Mouse (Mus musculus) forebrain, embryonic 16.5 days (tissue): ENCODE data around the gene Col5a2. TPM values are rescaled to one million over a fixed set of nuclear protein-coding genes. Genes with fewer than 3 reads are reported as not detected.

Experiments
- ATAC-seq: fragments of 200-750 bp; cut with Nextera tagmentation; 2 replicates; pipeline ENCODE4 v1.8.0; 2017; ENCODE audit warnings: mild to moderate bottlenecking, moderate library complexity
- H3K27ac ChIP-seq: fragments of 300-500 bp; sonication (generic); 2 replicates; pipeline ENCODE4 v1.5.1; 2014; ENCODE audit warnings: low read length, control low read depth
- H3K27me3 ChIP-seq: fragments of 300-500 bp; sonication (generic); replicated peaks from 2 replicates; pipeline ENCODE4 v1.6.1; 2014; ENCODE audit warnings: low read length; ENCODE audit not compliant: control insufficient read depth, insufficient read depth
- H3K36me3 ChIP-seq: fragments of 300-500 bp; sonication (generic); 2 replicates; pipeline ENCODE4 v1.6.1; 2014; ENCODE audit not compliant: control insufficient read depth, insufficient read depth
- H3K4me1 ChIP-seq: fragments of 300-500 bp; sonication (generic); replicated peaks from 2 replicates; pipeline ENCODE4 v1.6.1; 2014; ENCODE audit warnings: low read length; ENCODE audit not compliant: control insufficient read depth, insufficient read depth
- H3K4me2 ChIP-seq: fragments of 300-500 bp; sonication (generic); 2 replicates; pipeline ENCODE4 v1.6.1; 2014; ENCODE audit warnings: mild to moderate bottlenecking, low read length, control low read depth
- H3K4me3 ChIP-seq: fragments of 300-500 bp; sonication (generic); replicated peaks from 2 replicates; pipeline ENCODE4 v1.5.1; 2014; ENCODE audit warnings: mild to moderate bottlenecking, low read length, control low read depth
- H3K9ac ChIP-seq: fragments of 300-500 bp; sonication (generic); replicated peaks from 2 replicates; pipeline ENCODE4 v1.6.1; 2014; ENCODE audit warnings: low read depth, low read length, control low read depth
- H3K9me3 ChIP-seq: fragments of 300-500 bp; sonication (generic); 2 replicates; pipeline ENCODE4 v1.6.1; 2016; ENCODE audit warnings: low read length; ENCODE audit not compliant: control insufficient read depth
- WGBS: fragments of 180-500 bp; shearing (Covaris S2); extraction: QIAGEN DNeasy Blood & Tissue Kit; methylation state at CpG from one replicate; pipeline ENCODE4 v1.1.7; 2014; 5-methylcytosine and 5-hydroxymethylcytosine counted together
- polyA plus RNA-seq: library from polyadenylated mRNA; unstranded; fragments of >200 nt; fragmentation: Nextera tagmentation; extraction: Ambion mirVana; gene quantifications from 2 replicates; pipeline ENCODE4 v1.2.1, GENCODE M21; 2015

Gene Col5a2
- polyA plus RNA-seq, 1 experiment from 2014 or later, result 8.6 TPM

DNA sequence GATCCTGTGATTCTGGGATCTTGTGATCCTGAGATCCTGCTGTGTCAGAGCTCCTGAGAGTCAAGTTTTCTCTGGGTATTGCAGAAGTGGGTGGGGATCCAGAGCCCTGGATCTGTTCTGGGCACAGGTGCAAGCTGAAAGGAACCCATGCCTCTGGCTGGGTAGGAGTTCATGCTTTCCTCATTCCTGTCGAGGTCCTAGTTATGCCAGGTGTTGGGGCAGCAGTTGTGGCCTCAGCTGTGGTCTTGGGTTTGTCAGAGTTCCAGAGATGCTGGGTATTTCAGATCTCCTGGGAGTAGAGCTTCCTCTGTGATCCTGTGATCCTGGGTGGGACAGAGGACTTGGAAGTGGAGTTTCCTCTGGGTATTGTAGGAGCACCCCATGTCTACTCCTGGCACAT is 137.7 kb downstream of the Col5a2 start:
- Histone ChIP-seq H3K4me2 (no peak overlapping the region), H3K27ac (no peak overlapping the region), H3K9ac (no peak overlapping the region), H3K4me1 (no peaks in the 10 kb centered on the region), H3K27me3 (no peaks in the 10 kb centered on the region), H3K36me3 (no peaks in the 10 kb centered on the region), H3K9me3 (no peaks in the 10 kb centered on the region), H3K4me3 (no peak overlapping the region)
- WGBS, result 62% methylated on average over 1 of the region's 1 CpGs
- ATAC-seq, result no peak

DNA sequence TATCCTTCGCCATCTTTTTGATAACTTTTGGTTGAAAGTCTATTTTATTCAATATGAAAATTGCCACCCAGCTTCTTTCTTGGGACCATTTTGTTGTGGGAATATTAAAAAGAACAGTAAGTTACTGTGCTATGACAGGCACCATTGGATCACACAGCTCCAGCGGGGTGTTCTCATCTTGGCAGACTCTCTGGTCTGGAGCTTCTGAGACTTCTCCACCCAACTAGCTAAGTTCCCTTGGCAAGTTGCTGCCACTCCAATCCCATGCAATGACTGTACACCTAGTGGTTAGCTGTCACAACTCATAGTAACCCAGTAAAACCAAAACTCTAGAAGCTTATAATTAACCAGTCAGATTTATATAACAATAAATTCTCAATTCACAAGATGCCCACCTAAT is 139.8 kb downstream of the Col5a2 start:
- Histone ChIP-seq H3K27ac (no peak overlapping the region), H3K4me3 (no peak overlapping the region), H3K9ac (no peak overlapping the region), H3K9me3 (no peaks in the 10 kb centered on the region), H3K4me1 (no peaks in the 10 kb centered on the region), H3K27me3 (no peaks in the 10 kb centered on the region), H3K36me3 (no peaks in the 10 kb centered on the region), H3K4me2 (no peak overlapping the region)
- WGBS, result 97% methylated on average over 2 of the region's 2 CpGs
- no peak for ATAC-seq

DNA sequence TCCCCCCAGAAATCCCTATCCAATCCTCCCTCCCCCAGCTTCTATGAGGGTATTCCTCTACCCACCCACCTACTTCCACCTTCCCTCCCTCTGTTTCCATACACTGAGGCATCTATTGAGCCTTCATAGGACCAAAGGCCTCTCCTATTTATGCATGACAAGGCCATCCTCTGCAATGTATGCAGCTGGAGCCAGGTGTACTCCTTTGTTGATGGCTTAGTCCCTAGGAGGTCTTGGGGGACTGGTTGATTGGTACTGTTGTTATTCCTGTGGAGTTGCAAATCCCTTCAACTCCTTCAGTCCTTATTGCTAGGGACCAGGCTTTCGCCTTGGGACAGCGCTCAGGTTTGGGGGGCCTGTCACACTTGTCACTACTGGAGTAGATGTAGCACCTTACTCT is 143.4 kb downstream of the Col5a2 start:
- no peak for ATAC-seq
- H3K4me1 ChIP-seq, result no peaks in the 10 kb centered on the region
- 73% methylated on average over 2 of the region's 2 CpGs for WGBS
- H3K9ac ChIP-seq, result no peak overlapping the region
- no peak overlapping the region for H3K27ac ChIP-seq
- no peak overlapping the region for H3K4me2 ChIP-seq
- H3K9me3 ChIP-seq, result no peaks in the 10 kb centered on the region
- no peak overlapping the region for H3K4me3 ChIP-seq
- no peaks in the 10 kb centered on the region for H3K36me3 ChIP-seq
- no peaks in the 10 kb centered on the region for H3K27me3 ChIP-seq

DNA sequence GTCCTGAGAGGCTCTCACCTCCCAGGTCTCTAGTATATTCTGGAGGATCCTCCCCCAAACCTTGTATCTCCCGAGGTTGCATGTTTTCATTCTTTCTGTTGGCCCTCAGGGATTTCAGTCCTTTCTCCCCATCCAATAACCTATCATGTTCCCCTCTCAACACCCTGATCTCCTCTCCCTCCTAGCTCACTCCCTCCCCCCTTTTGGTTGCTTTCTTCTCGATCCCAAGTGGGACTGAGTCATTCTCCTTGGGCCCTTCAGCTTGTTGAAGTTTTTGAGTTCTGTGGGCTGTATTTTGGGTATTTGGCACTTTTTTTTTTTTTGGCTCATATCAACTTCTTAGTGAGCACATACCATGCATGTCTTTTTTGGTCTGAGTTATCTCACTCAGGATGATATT is 143.9 kb downstream of the Col5a2 start:
- no peaks in the 10 kb centered on the region for H3K9me3 ChIP-seq
- WGBS, result 81% methylated on average over 2 of the region's 2 CpGs
- no peak overlapping the region for H3K4me2 ChIP-seq
- no peaks in the 10 kb centered on the region for H3K36me3 ChIP-seq
- no peak for ATAC-seq
- H3K27me3 ChIP-seq, result no peaks in the 10 kb centered on the region
- H3K9ac ChIP-seq, result no peak overlapping the region
- H3K27ac ChIP-seq, result no peak overlapping the region
- H3K4me3 ChIP-seq, result no peak overlapping the region
- no peaks in the 10 kb centered on the region for H3K4me1 ChIP-seq

DNA sequence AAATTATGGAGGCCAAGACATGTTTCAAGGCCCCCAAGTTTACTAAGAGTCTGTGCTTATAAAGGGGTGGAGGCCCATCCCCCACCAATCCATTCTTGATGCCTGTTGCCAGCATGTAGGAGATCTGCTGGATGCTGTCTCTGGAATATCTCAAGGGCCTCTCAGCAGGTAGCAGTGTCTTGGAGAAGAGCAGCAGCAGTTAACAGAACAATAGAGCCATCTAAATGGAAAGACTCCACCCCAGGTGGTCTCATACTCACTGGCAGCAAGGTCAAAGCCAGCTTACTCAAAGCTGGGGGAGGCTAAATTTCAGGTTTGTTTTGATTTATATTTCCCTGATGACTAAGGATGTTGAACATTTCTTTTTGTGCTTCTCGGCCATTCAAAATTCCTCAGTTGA is 145.1 kb downstream of the Col5a2 start:
- Histone ChIP-seq H3K9ac (no peak overlapping the region), H3K9me3 (no peaks in the 10 kb centered on the region), H3K27ac (no peak overlapping the region), H3K4me3 (no peak overlapping the region), H3K36me3 (no peaks in the 10 kb centered on the region), H3K27me3 (no peaks in the 10 kb centered on the region), H3K4me1 (no peaks in the 10 kb centered on the region), H3K4me2 (no peak overlapping the region)
- WGBS, result 68% methylated on average over 1 of the region's 1 CpGs
- no peak for ATAC-seq

DNA sequence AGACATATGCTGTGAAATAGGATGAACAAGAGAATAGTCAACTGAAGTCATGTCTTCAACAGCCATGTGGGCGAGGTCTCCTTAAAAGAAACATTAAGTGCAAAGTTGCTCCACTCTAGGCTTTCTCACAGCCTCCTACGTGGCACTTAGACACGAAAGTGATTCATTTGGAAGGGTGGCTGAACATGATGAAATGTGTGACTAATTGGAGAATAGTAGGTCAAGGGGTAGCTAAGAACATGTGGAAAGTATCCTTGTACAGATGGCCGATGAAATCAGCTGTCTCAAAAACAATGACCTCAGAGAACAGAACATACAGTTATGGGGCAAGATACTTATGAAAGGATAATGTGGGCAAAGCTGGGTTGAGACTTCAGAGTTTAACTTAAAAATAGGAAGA is 147.1 kb downstream of the Col5a2 start:
- Histone ChIP-seq H3K27me3 (no peaks in the 10 kb centered on the region), H3K9ac (no peak overlapping the region), H3K36me3 (no peaks in the 10 kb centered on the region), H3K27ac (no peak overlapping the region), H3K4me2 (no peak overlapping the region), H3K4me1 (no peaks in the 10 kb centered on the region), H3K9me3 (no peaks in the 10 kb centered on the region), H3K4me3 (no peak overlapping the region)
- no peak for ATAC-seq
- 83% methylated on average over 4 of the region's 4 CpGs for WGBS

DNA sequence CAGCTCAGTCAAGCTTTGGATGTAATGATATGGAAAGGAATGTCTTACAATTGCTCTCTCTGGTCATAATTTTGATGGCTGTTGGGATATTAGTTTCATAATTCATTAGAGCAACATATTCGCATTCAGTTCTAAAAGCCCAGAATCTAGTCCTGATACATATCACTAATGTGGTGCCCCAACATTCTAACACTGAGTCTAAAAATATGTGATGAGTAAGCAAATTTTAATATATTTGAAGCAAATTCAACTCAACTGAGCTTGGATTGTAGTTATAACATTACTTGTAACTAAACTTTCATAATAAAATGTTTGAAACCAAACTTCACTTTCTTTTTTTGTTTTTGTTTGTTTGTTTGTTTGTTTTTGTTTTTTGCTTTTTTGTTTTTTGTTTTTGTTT is 173.9 kb downstream of the Col5a2 start:
- Histone ChIP-seq H3K9ac (no peak overlapping the region), H3K36me3 (no peaks in the 10 kb centered on the region), H3K9me3 (no peaks in the 10 kb centered on the region), H3K4me3 (no peak overlapping the region), H3K27me3 (no peaks in the 10 kb centered on the region), H3K27ac (no peak overlapping the region), H3K4me2 (no peak overlapping the region), H3K4me1 (no peaks in the 10 kb centered on the region)
- 91% methylated on average over 1 of the region's 1 CpGs for WGBS
- ATAC-seq, result no peak

Other genes starting within 250 kb of the Col5a2 start
- 86.5 and 153 TPM in 2 replicates for gene Col3a1, start 191.7 kb downstream of the Col5a2 start, polyA plus RNA-seq